8 mouse cellular contexts compared by ENCODE assay signal in the genomic region with DNA sequence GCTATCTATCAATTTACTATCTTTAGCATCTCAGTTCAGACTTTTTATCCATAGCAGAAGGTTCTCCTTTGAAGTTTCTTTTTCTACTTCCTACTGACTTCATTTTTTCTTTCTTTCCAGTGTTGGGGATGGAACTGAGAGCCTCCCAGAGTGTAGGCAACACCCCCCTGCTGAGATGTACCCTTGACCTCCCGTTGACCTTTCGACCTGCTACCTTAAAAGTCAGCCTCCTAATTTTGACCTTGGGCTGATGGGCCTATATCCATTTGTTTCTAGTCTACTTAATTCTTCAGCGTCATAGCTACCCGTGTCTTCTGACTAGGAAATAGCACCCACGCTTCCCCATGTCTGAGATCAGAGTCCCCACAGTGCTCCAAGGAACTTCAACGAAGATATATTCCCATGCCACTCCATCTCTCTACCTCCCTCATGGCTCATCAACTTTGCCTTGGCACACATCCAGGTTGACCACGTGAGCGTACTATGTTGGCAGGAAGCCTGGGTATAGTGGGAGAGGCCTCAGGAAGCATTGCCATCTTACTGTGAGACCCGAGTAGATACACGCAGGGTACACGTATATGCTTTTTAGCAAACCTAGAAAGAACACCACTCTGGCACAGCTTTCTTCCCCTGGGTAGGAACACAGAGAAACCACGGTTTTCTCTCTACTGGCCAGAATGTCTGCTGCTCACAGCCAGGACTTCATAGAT. TPM values are rescaled to one million over a fixed set of nuclear protein-coding genes. Genes with fewer than 3 reads are reported as not detected.
A peak's percentile ranks its signal among the peaks of the same experiment; 100 is the strongest.
DNase-seq lines count a peak whose midpoint lies in the region; ATAC-seq lines count a peak whose summit lies in the region.

No protein-coding gene starts in this region.

- DNase-seq in CD8-positive naive resting alpha-beta T cell, adult 2 months (ENCODE audit: low read depth in 2 of 2, low spot score in 2 of 2) = peak; percentile 4 to 18
- DNase-seq in adrenal gland, postnatal 14 days = peak; percentile 90
- peak; percentile 70 for DNase-seq in layer of hippocampus, adult 9-11 months
- DNase-seq in lung, postnatal 25 days (ENCODE audit: low spot score) = peak; percentile 77
- DNase-seq in right cerebral cortex, postnatal 36 days (ENCODE audit: low spot score in 2 of 2) = peak; percentile 38 to 49
- no peak for DNase-seq in c-Kit-positive CD71-positive TER-119-positive erythroid progenitor cells, embryonic 14.5 days (ENCODE audit: low spot score)

- peak; percentile 86 for ATAC-seq in frontal cortex, adult (ENCODE audit: low TSS enrichment)
- ATAC-seq in hematopoietic stem cell, adult 5-6 weeks (replicated peaks in 1 of 2; ENCODE audit: insufficient read depth in 1 of 2, low FRiP score in 2 of 2, low TSS enrichment in 1 of 2, low read depth in 1 of 2, poor library complexity in 2 of 2, severe bottlenecking in 2 of 2) = peak; percentile 29 to 65

RNA-seq across cellular contexts. Expression of a gene that starts 46.6 kb away (rescaled TPM):
- 8.9 TPM in 1 of 2 replicates, not detected in the other for total RNA-seq in adrenal gland, postnatal 14 days (2021)
- not detected in 2 replicates for total RNA-seq in hematopoietic stem cell, adult 5-6 weeks (2017)
